Mouse (Mus musculus) embryonic facial prominence, embryonic 14.5 days (tissue): ENCODE measurements around the gene Ube2q2. TPM values are rescaled to one million over a fixed set of nuclear protein-coding genes. Genes with fewer than 3 reads are reported as not detected.
"Not testable (repeated sequence)": the region's sequence is repeated elsewhere in the genome, so short reads cannot be mapped to it uniquely, and the experiment has no call there.

Source experiments
- ATAC-seq: fragments of 200-750 bp; cut with Nextera tagmentation; 2 replicates; pipeline ENCODE4 v1.8.0; 2017; ENCODE audit warnings: low read depth, moderate number of reproducible peaks, moderate TSS enrichment
- DNase-seq: peaks from one replicate; pipeline ENCODE4 v3.0.0-alpha.2; 2015; ENCODE audit warnings: low spot score
- H3K27ac ChIP-seq: fragments of 300-500 bp; sonication (generic); replicated peaks from 2 replicates; pipeline ENCODE4 v1.5.1; 2014; ENCODE audit warnings: low read depth, mild to moderate bottlenecking, low read length, moderate library complexity
- H3K27me3 ChIP-seq: fragments of 300-500 bp; sonication (generic); replicated peaks from 2 replicates; pipeline ENCODE4 v1.6.1; 2014; ENCODE audit warnings: low read length; ENCODE audit not compliant: control insufficient read depth, insufficient read depth
- H3K36me3 ChIP-seq: fragments of 300-500 bp; sonication (generic); 2 replicates; pipeline ENCODE4 v1.6.1; 2014; ENCODE audit warnings: low read length, mixed read lengths; ENCODE audit not compliant: control insufficient read depth, insufficient read depth
- H3K4me1 ChIP-seq: fragments of 300-500 bp; sonication (generic); 2 replicates; pipeline ENCODE4 v1.6.1; 2014; ENCODE audit warnings: antibody characterized with exemption, low read length; ENCODE audit not compliant: control insufficient read depth, insufficient read depth
- H3K4me2 ChIP-seq: fragments of 300-500 bp; sonication (generic); 2 replicates; pipeline ENCODE4 v1.6.1; 2014; ENCODE audit warnings: low read depth, mild to moderate bottlenecking, low read length, moderate library complexity, mixed read lengths
- H3K4me3 ChIP-seq: fragments of 300-500 bp; sonication (generic); 2 replicates; pipeline ENCODE4 v1.5.1; 2014; ENCODE audit warnings: low read depth, mild to moderate bottlenecking, low read length
- H3K9ac ChIP-seq: fragments of 300-500 bp; sonication (generic); 2 replicates; pipeline ENCODE4 v1.6.1; 2014; ENCODE audit warnings: low read depth, mild to moderate bottlenecking, low read length, moderate library complexity, mixed read lengths
- H3K9me3 ChIP-seq: fragments of 300-500 bp; sonication (generic); 2 replicates; pipeline ENCODE4 v1.6.1; 2016; ENCODE audit warnings: low read length; ENCODE audit not compliant: control insufficient read depth
- WGBS: fragments of 180-500 bp; shearing (Covaris S2); extraction: QIAGEN DNeasy Blood & Tissue Kit; methylation state at CpG from one replicate; pipeline ENCODE4 v1.1.7; 2014; 5-methylcytosine and 5-hydroxymethylcytosine counted together
- polyA plus RNA-seq: library from polyadenylated mRNA; unstranded; fragments of >200 nt; fragmentation: Nextera tagmentation; extraction: Ambion mirVana; gene quantifications from 2 replicates; pipeline ENCODE4 v1.2.1, GENCODE M21; 2014

Gene Ube2q2
- polyA plus RNA-seq, 1 experiment from 2014 or later, result 32.0 TPM

- no peak overlapping the region for H3K4me3 ChIP-seq
Observed at GRCm38 (mm10) chr9:55228149-55228548, 79.5 kb downstream of the Ube2q2 start.

GRCm38 (mm10) chr9:55229010-55229409 lies 80.4 kb downstream of the Ube2q2 start:
- ATAC-seq, result no peak
- no peak for DNase-seq
- Histone ChIP-seq H3K27me3 (no peaks in the 10 kb centered on the region), H3K4me1 (no peaks in the 10 kb centered on the region), H3K27ac (no peak overlapping the region), H3K9ac (no peak overlapping the region), H3K36me3 (peaks cover 10% of the 10 kb centered on the region), H3K4me3 (no peak overlapping the region), H3K4me2 (no peak overlapping the region), H3K9me3 (no peaks in the 10 kb centered on the region)
- 63% methylated on average over 10 of the region's 10 CpGs for WGBS

More at GRCm38 (mm10) chr9:55228149-55228548, 79.5 kb downstream of the Ube2q2 start:
- no peaks in the 10 kb centered on the region for H3K4me1 ChIP-seq
- WGBS, result 89% methylated on average over 4 of the region's 4 CpGs
- DNase-seq, result no peak
- H3K9ac ChIP-seq, result no peak overlapping the region
- no peak overlapping the region for H3K27ac ChIP-seq
- ATAC-seq, result no peak
- no peaks in the 10 kb centered on the region for H3K9me3 ChIP-seq
- H3K36me3 ChIP-seq, result peaks cover 18% of the 10 kb centered on the region
- no peak overlapping the region for H3K4me2 ChIP-seq
- H3K27me3 ChIP-seq, result no peaks in the 10 kb centered on the region

- no peak overlapping the region for H3K27ac ChIP-seq
- no peaks in the 10 kb centered on the region for H3K4me1 ChIP-seq
- H3K4me3 ChIP-seq, result no peak overlapping the region
- DNase-seq (peak; percentile 24), ATAC-seq (no peak)
- no peaks in the 10 kb centered on the region for H3K9me3 ChIP-seq
- H3K4me2 ChIP-seq, result no peak overlapping the region
- no peak overlapping the region for H3K9ac ChIP-seq
- no peaks in the 10 kb centered on the region for H3K27me3 ChIP-seq
- 67% methylated on average over 6 of the region's 6 CpGs for WGBS
- no peaks in the 10 kb centered on the region for H3K36me3 ChIP-seq
Observed at GRCm38 (mm10) chr9:55231544-55231943, 82.9 kb downstream of the Ube2q2 start.

- no peaks in the 10 kb centered on the region for H3K9me3 ChIP-seq
- no peak for ATAC-seq
Observed at GRCm38 (mm10) chr9:55232110-55232509, 83.5 kb downstream of the Ube2q2 start.

DNA sequence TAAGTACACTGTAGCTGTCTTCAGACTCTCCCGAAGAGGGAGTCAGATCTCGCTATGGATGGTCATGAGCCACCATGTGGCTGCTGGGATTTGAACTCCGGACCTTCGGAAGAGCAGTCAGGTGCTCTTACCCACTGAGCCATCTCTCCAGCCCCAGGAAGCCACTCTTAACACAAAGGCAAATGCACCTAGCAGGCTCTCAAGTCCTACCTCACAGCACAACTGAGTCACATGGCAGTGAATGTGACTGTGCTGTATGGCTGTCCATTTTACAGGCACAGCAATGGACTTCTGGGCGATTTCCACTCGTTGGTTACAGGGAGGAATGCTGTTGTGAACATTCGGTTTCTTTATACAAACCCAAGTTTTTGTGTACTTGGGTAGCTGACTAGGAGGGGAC lies 83.9 kb downstream of the Ube2q2 start:
- DNase-seq, result no peak
- Histone ChIP-seq H3K27me3 (no peaks in the 10 kb centered on the region), H3K9ac (no peak overlapping the region), H3K27ac (no peak overlapping the region), H3K9me3 (no peaks in the 10 kb centered on the region), H3K36me3 (no peaks in the 10 kb centered on the region), H3K4me3 (no peak overlapping the region), H3K4me1 (no peaks in the 10 kb centered on the region), H3K4me2 (no peak overlapping the region)
- WGBS, result 92% methylated on average over 7 of the region's 7 CpGs
- ATAC-seq, result no peak

More at GRCm38 (mm10) chr9:55232110-55232509, 83.5 kb downstream of the Ube2q2 start:
- 87% methylated on average over 5 of the region's 5 CpGs for WGBS
- Histone ChIP-seq H3K27me3 (no peaks in the 10 kb centered on the region), H3K4me1 (no peaks in the 10 kb centered on the region), H3K9ac (no peak overlapping the region), H3K27ac (no peak overlapping the region), H3K36me3 (no peaks in the 10 kb centered on the region), H3K4me3 (no peak overlapping the region), H3K4me2 (no peak overlapping the region)
- no peak for DNase-seq

DNA sequence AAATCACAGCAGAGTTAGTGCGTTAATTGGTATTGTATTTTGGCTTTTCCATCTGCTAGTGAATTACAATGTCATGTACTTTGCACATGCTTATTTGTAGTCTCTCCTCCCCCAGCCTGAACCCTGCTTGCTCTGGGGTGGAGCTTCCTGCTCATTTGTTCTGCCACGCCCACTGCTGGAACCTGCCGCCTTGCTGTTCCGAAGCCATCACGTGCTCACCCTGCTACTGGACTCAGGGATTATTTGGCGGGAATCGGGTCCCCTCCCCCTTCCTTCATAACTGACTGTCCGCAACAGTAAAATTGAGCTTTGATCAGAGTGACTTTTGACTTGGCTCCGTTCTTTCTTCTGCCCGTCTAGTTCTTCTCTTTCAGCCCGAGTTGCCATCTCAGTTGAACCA lies 84.4 kb downstream of the Ube2q2 start:
- not testable (repeated sequence) for H3K4me3 ChIP-seq, DNase-seq, H3K4me2 ChIP-seq, H3K9ac ChIP-seq, H3K36me3 ChIP-seq, H3K27me3 ChIP-seq, H3K9me3 ChIP-seq, H3K27ac ChIP-seq, H3K4me1 ChIP-seq, ATAC-seq
- WGBS, result 66% methylated on average over 11 of the region's 11 CpGs

- Histone ChIP-seq H3K27ac (no peak overlapping the region), H3K27me3 (no peaks in the 10 kb centered on the region), H3K36me3 (no peaks in the 10 kb centered on the region), H3K4me2 (no peak overlapping the region), H3K9me3 (no peaks in the 10 kb centered on the region), H3K9ac (no peak overlapping the region), H3K4me3 (no peak overlapping the region), H3K4me1 (no peaks in the 10 kb centered on the region)
- no peak for ATAC-seq
- no peak for DNase-seq
- 76% methylated on average over 13 of the region's 13 CpGs for WGBS
Observed at GRCm38 (mm10) chr9:55236235-55237165, 87.8 kb downstream of the Ube2q2 start.

DNA sequence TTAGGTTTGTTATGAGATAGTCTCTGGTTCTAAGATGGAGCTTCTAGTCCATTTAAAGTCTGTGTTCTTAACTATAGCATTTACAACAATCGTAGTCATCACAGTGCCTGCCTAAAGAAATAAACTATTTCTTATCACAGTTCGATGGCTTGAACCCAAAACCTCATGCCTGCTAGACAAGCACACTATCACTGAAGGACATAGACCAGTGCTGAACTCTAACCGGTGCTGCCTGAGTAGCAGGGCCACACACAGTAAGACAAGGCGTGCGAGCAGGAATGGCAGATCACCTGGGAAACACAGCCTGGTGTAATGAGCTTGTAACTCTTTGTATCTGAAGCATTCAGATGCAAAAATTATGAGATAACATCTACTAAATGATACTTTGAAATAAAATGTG lies 92.2 kb downstream of the Ube2q2 start:
- no peak overlapping the region for H3K4me2 ChIP-seq
- H3K4me1 ChIP-seq, result no peaks in the 10 kb centered on the region
- ATAC-seq, result no peak
- no peak overlapping the region for H3K9ac ChIP-seq
- WGBS, result 93% methylated on average over 5 of the region's 5 CpGs
- H3K9me3 ChIP-seq, result no peaks in the 10 kb centered on the region
- H3K27me3 ChIP-seq, result no peaks in the 10 kb centered on the region
- H3K27ac ChIP-seq, result no peak overlapping the region
- no peaks in the 10 kb centered on the region for H3K36me3 ChIP-seq
- H3K4me3 ChIP-seq, result no peak overlapping the region
- DNase-seq, result no peak
